Mouse (Mus musculus): ENCODE data around the gene Comp.

GRCm38 (mm10) chr8:70389678-70390077 lies 16.3 kb downstream of the Comp start:
- no peak for TF ChIP-seq ZC3H11A (IDR thresholded peaks at IDR 0.05; ENCODE audit: borderline replicate concordance, low read depth, low read length)
- TF ChIP-seq MAFK (IDR thresholded peaks at IDR 0.05; ENCODE audit: insufficient read depth, low read depth, low read length): no peak
- TF ChIP-seq HCFC1 (IDR thresholded peaks at IDR 0.05; ENCODE audit: borderline replicate concordance, insufficient read depth, low read length): no peak
- TF ChIP-seq CHD2 (IDR thresholded peaks at IDR 0.05; ENCODE audit: low read depth, low read length): no peak
- no peak for TF ChIP-seq ZNF384 (IDR thresholded peaks at IDR 0.05; ENCODE audit: low read depth, low read length)
